Mouse (Mus musculus) forebrain, postnatal 0 days (tissue): Measurements from ENCODE around the gene Card11. TPM values are rescaled to one million over a fixed set of nuclear protein-coding genes. Genes with fewer than 3 reads are reported as not detected.
A peak's percentile ranks its signal among the peaks of the same experiment; 100 is the strongest.

ENCODE experiments used
- ATAC-seq: fragments of 200-750 bp; cut with Nextera tagmentation; 2 replicates; pipeline ENCODE4 v1.8.0; 2017; ENCODE audit warnings: mild to moderate bottlenecking, moderate library complexity
- DNase-seq: peaks from one replicate; pipeline ENCODE4 v3.0.0-alpha.2; 2015
- H3K27ac ChIP-seq: fragments of 300-500 bp; sonication (generic); 2 replicates; pipeline ENCODE4 v1.5.1; 2014; ENCODE audit warnings: low read depth, mild to moderate bottlenecking, antibody characterized with exemption, low read length, moderate library complexity, mixed read lengths
- H3K27me3 ChIP-seq: fragments of 300-500 bp; sonication (generic); 2 replicates; pipeline ENCODE4 v1.6.1; 2014; ENCODE audit warnings: mild to moderate bottlenecking, low read length, mixed read lengths; ENCODE audit not compliant: insufficient read depth
- H3K36me3 ChIP-seq: fragments of 300-500 bp; sonication (generic); 2 replicates; pipeline ENCODE4 v1.6.1; 2014; ENCODE audit warnings: mild to moderate bottlenecking, moderate library complexity; ENCODE audit not compliant: insufficient read depth
- H3K4me1 ChIP-seq: fragments of 300-500 bp; sonication (generic); 2 replicates; pipeline ENCODE4 v1.6.1; 2014; ENCODE audit warnings: antibody characterized with exemption; ENCODE audit not compliant: insufficient read depth
- H3K4me2 ChIP-seq: fragments of 300-500 bp; sonication (generic); 2 replicates; pipeline ENCODE4 v1.6.1; 2014; ENCODE audit warnings: low read depth, mild to moderate bottlenecking, moderate library complexity
- H3K4me3 ChIP-seq: fragments of 300-500 bp; sonication (generic); 2 replicates; pipeline ENCODE4 v1.5.1; 2014; ENCODE audit warnings: low read depth, low read length, mixed read lengths
- H3K9ac ChIP-seq: fragments of 300-500 bp; sonication (generic); 2 replicates; pipeline ENCODE4 v1.6.1; 2014; ENCODE audit warnings: mild to moderate bottlenecking
- H3K9me3 ChIP-seq: fragments of 300-500 bp; sonication (generic); 2 replicates; pipeline ENCODE4 v1.6.1; 2016; ENCODE audit warnings: low read length
- CTCF ChIP-seq: sonication (generic); IDR thresholded peaks from 2 replicates; pipeline ENCODE4 v1.5.1; 2016; ENCODE audit warnings: antibody characterized with exemption, control low read depth, low read depth
- WGBS: fragments of 180-500 bp; shearing (Covaris S2); extraction: QIAGEN DNeasy Blood & Tissue Kit; methylation state at CpG from one replicate; pipeline ENCODE4 v1.1.7; 2014; 5-methylcytosine and 5-hydroxymethylcytosine counted together
- polyA plus RNA-seq: library from polyadenylated mRNA; unstranded; fragments of >200 nt; fragmentation: Nextera tagmentation; extraction: Ambion mirVana; gene quantifications from 2 replicates; pipeline ENCODE4 v1.2.1, GENCODE M21; 2015
- total RNA-seq: library from RNA; depleted of rRNA; stranded (reverse); fragments of >200 nt; gene quantifications from 2 replicates; pipeline ENCODE4 v1.2.3, GENCODE M21; 2014

Gene Card11
- total and polyA plus RNA-seq, 2 experiments from 2014 or later, result not detected

- Histone ChIP-seq H3K27me3 (no peaks in the 10 kb centered on the region), H3K9me3 (no peaks in the 10 kb centered on the region), H3K36me3 (no peaks in the 10 kb centered on the region), H3K4me2 (no peak overlapping the region), H3K9ac (no peak overlapping the region), H3K4me1 (no peaks in the 10 kb centered on the region), H3K4me3 (no peak overlapping the region), H3K27ac (no peak overlapping the region)
- 80% methylated on average over 11 of the region's 11 CpGs for WGBS
- DNase-seq (no peak), ATAC-seq (no peak)
- no peak for TF ChIP-seq CTCF
Measured at GRCm38 (mm10) chr5:140992093-140993070, 8.0 kb downstream of the Card11 start.

- H3K36me3 ChIP-seq, result no peaks in the 10 kb centered on the region
- ATAC-seq, result no peak
- no peak overlapping the region for H3K4me2 ChIP-seq
- no peaks in the 10 kb centered on the region for H3K9me3 ChIP-seq
- no peak overlapping the region for H3K9ac ChIP-seq
- TF ChIP-seq CTCF, result no peak
- H3K27me3 ChIP-seq, result no peaks in the 10 kb centered on the region
- no peaks in the 10 kb centered on the region for H3K4me1 ChIP-seq
- no peak overlapping the region for H3K4me3 ChIP-seq
- no peak for DNase-seq
- H3K27ac ChIP-seq, result no peak overlapping the region
- WGBS, result 82% methylated on average over 9 of the region's 9 CpGs
Measured at GRCm38 (mm10) chr5:140985311-140986050, 14.9 kb downstream of the Card11 start.

- ATAC-seq (no peak), DNase-seq (no peak)
- H3K9ac ChIP-seq, result no peak overlapping the region
- H3K36me3 ChIP-seq, result no peaks in the 10 kb centered on the region
- H3K4me3 ChIP-seq, result no peak overlapping the region
- 0 out of 2 replicates have a peak, but pooled peaks cover 6% of the 10 kb centered on the region for H3K9me3 ChIP-seq
- H3K27ac ChIP-seq, result no peak overlapping the region
- no peaks in the 10 kb centered on the region for H3K4me1 ChIP-seq
- H3K4me2 ChIP-seq, result no peak overlapping the region
- H3K27me3 ChIP-seq, result no peaks in the 10 kb centered on the region
- 26% methylated on average over 6 of the region's 6 CpGs for WGBS
- no peak for TF ChIP-seq CTCF
Measured at GRCm38 (mm10) chr5:140981370-140981805, 19.0 kb downstream of the Card11 start.

GRCm38 (mm10) chr5:140980783-140981182 lies 19.6 kb downstream of the Card11 start:
- Histone ChIP-seq H3K27ac (no peak overlapping the region), H3K4me1 (no peaks in the 10 kb centered on the region), H3K36me3 (no peaks in the 10 kb centered on the region), H3K9me3 (0 out of 2 replicates have a peak, but pooled peaks cover 6% of the 10 kb centered on the region), H3K27me3 (no peaks in the 10 kb centered on the region), H3K9ac (no peak overlapping the region), H3K4me3 (no peak overlapping the region), H3K4me2 (no peak overlapping the region)
- 88% methylated on average over 5 of the region's 5 CpGs for WGBS
- no peak for TF ChIP-seq CTCF
- DNase-seq, result no peak
- ATAC-seq, result no peak

GRCm38 (mm10) chr5:140980051-140980450 lies 20.3 kb downstream of the Card11 start:
- Histone ChIP-seq H3K4me3 (no peak overlapping the region), H3K9me3 (0 out of 2 replicates have a peak, but pooled peaks cover 6% of the 10 kb centered on the region), H3K9ac (no peak overlapping the region), H3K4me1 (no peaks in the 10 kb centered on the region), H3K27me3 (no peaks in the 10 kb centered on the region), H3K36me3 (no peaks in the 10 kb centered on the region), H3K27ac (no peak overlapping the region), H3K4me2 (no peak overlapping the region)
- WGBS, result 100% methylated on average over 2 of the region's 2 CpGs
- ATAC-seq (no peak), DNase-seq (no peak)
- TF ChIP-seq CTCF, result no peak

- DNase-seq (peak; percentile 41), ATAC-seq (no peak)
- Histone ChIP-seq H3K4me2 (no peak overlapping the region), H3K9me3 (no peaks in the 10 kb centered on the region), H3K9ac (no peak overlapping the region), H3K4me3 (no peak overlapping the region), H3K4me1 (no peaks in the 10 kb centered on the region), H3K27ac (no peak overlapping the region), H3K27me3 (no peaks in the 10 kb centered on the region), H3K36me3 (no peaks in the 10 kb centered on the region)
- TF ChIP-seq CTCF, result peak; percentile 60
- 38% methylated on average over 9 of the region's 9 CpGs for WGBS
Measured at GRCm38 (mm10) chr5:140962945-140963344, 37.4 kb downstream of the Card11 start.

- no peaks in the 10 kb centered on the region for H3K27me3 ChIP-seq
Measured at GRCm38 (mm10) chr5:140960732-140961131, 39.6 kb downstream of the Card11 start.

More at GRCm38 (mm10) chr5:140960732-140961131, 39.6 kb downstream of the Card11 start:
- Histone ChIP-seq H3K36me3 (no peaks in the 10 kb centered on the region), H3K4me2 (no peak overlapping the region), H3K27ac (no peak overlapping the region), H3K4me3 (no peak overlapping the region), H3K9ac (no peak overlapping the region), H3K4me1 (no peaks in the 10 kb centered on the region), H3K9me3 (no peaks in the 10 kb centered on the region)
- no peak for TF ChIP-seq CTCF
- WGBS, result 68% methylated on average over 6 of the region's 6 CpGs
- ATAC-seq (peak; percentile 47), DNase-seq (peak; percentile 50)
